Mouse (Mus musculus): ENCODE measurements around the gene Col4a1.

- TF ChIP-seq POLR2A (IDR thresholded peaks at IDR 0.05; ENCODE audit: borderline replicate concordance, insufficient read depth, low read length) = no peak
- no peak for TF ChIP-seq CTCF (IDR thresholded peaks at IDR 0.05; ENCODE audit: borderline replicate concordance, insufficient read depth, low read depth, low read length)
These were observed 46.2 kb downstream of the Col4a1 start for GRCm38 (mm10) chr8:11266471-11266870.
